Mouse (Mus musculus) stomach, postnatal 0 days (tissue): ENCODE results near the gene Dync2li1. TPM values are rescaled to one million over a fixed set of nuclear protein-coding genes. Genes with fewer than 3 reads are reported as not detected.

Experiments used
- ATAC-seq: fragments of 200-750 bp; cut with Nextera tagmentation; 2 replicates; pipeline ENCODE4 v1.8.0; 2017; ENCODE audit not compliant: low FRiP score, low TSS enrichment
- DNase-seq: peaks from one replicate; pipeline ENCODE4 v3.0.0-alpha.2; 2016; ENCODE audit warnings: low spot score
- H3K27ac ChIP-seq: fragments of 300-500 bp; sonication (generic); replicated peaks from 2 replicates; pipeline ENCODE4 v1.5.1; 2014; ENCODE audit warnings: mild to moderate bottlenecking, control low read depth
- H3K27me3 ChIP-seq: fragments of 300-500 bp; sonication (generic); 2 replicates; pipeline ENCODE4 v1.6.1; 2014; ENCODE audit warnings: low read length; ENCODE audit not compliant: control insufficient read depth, insufficient read depth
- H3K36me3 ChIP-seq: fragments of 300-500 bp; sonication (generic); 2 replicates; pipeline ENCODE4 v1.6.1; 2014; ENCODE audit warnings: low read length, mixed read lengths; ENCODE audit not compliant: control insufficient read depth, insufficient read depth
- H3K4me1 ChIP-seq: fragments of 300-500 bp; sonication (generic); replicated peaks from 2 replicates; pipeline ENCODE4 v1.6.1; 2014; ENCODE audit warnings: antibody characterized with exemption; ENCODE audit not compliant: control insufficient read depth, insufficient read depth
- H3K4me2 ChIP-seq: fragments of 300-500 bp; sonication (generic); replicated peaks from 2 replicates; pipeline ENCODE4 v1.6.1; 2014; ENCODE audit warnings: low read depth, mild to moderate bottlenecking, control low read depth, moderate library complexity
- H3K4me3 ChIP-seq: fragments of 300-500 bp; sonication (generic); 2 replicates; pipeline ENCODE4 v1.5.1; 2014; ENCODE audit warnings: low read depth, low read length, control low read depth
- H3K9ac ChIP-seq: fragments of 300-500 bp; sonication (generic); 2 replicates; pipeline ENCODE4 v1.6.1; 2014; ENCODE audit warnings: mild to moderate bottlenecking, low read length, control low read depth, mixed read lengths
- H3K9me3 ChIP-seq: fragments of 300-500 bp; sonication (generic); 2 replicates; pipeline ENCODE4 v1.6.1; 2016; ENCODE audit warnings: low read length; ENCODE audit not compliant: control insufficient read depth
- CTCF ChIP-seq: IDR thresholded peaks from 2 replicates; pipeline ENCODE4 v1.5.1; 2016; ENCODE audit warnings: antibody characterized with exemption, low read depth, mild to moderate bottlenecking, moderate library complexity
- EP300 ChIP-seq: optimal IDR thresholded peaks from 2 replicates; pipeline ENCODE3; 2016; ENCODE audit warnings: antibody characterized with exemption
- WGBS: fragments of 180-500 bp; shearing (Covaris S2); extraction: QIAGEN DNeasy Blood & Tissue Kit; methylation state at CpG from one replicate; pipeline ENCODE4 v1.1.7; 2014; 5-methylcytosine and 5-hydroxymethylcytosine counted together
- polyA plus RNA-seq: library from polyadenylated mRNA; unstranded; fragments of >200 nt; fragmentation: Nextera tagmentation; extraction: Ambion mirVana; gene quantifications from 2 replicates; pipeline ENCODE4 v1.2.1, GENCODE M21; 2015

Gene Dync2li1
- polyA plus RNA-seq, 1 experiment from 2014 or later = 13.3 TPM

DNA sequence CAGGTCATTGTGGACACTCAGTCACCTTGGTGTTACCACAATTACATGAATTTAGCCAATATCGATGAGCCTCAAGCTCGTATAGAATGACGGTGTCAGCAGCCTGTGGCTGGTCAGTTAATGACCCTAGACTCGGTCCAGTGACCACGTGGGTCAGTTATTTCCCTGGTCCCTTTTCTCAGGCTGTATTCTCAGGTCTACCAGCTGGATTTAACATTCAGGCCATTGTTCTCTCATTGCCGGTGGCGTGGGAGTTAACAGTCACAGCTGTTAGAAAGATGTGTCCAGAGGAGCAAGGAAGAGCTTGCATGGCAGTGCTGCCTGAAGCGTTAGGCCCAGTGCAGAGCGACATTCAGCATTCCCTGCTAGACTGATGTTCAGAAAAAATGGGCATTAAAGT lies 42.2 kb upstream of the Dync2li1 start:
- Histone ChIP-seq H3K4me2 (no peak overlapping the region), H3K4me3 (no peak overlapping the region), H3K4me1 (no peaks in the 10 kb centered on the region), H3K9me3 (no peaks in the 10 kb centered on the region), H3K36me3 (no peaks in the 10 kb centered on the region), H3K9ac (no peak overlapping the region), H3K27ac (no peak overlapping the region), H3K27me3 (no peaks in the 10 kb centered on the region)
- WGBS = 83% methylated on average over 9 of the region's 9 CpGs
- ATAC-seq = no peak
- TF ChIP-seq CTCF (no peak), EP300 (no peak)
- no peak for DNase-seq

GRCm38 (mm10) chr17:84585104-84585503 lies 41.2 kb upstream of the Dync2li1 start:
- Histone ChIP-seq H3K9ac (no peak overlapping the region), H3K27me3 (no peaks in the 10 kb centered on the region), H3K4me1 (no peaks in the 10 kb centered on the region), H3K27ac (no peak overlapping the region), H3K4me2 (no peak overlapping the region), H3K36me3 (no peaks in the 10 kb centered on the region; the same call in 1 of the 2 replicates), H3K4me3 (no peak overlapping the region), H3K9me3 (no peaks in the 10 kb centered on the region)
- ATAC-seq (peak; percentile 72), DNase-seq (peak; percentile 21)
- 44% methylated on average over 8 of the region's 8 CpGs for WGBS
- TF ChIP-seq CTCF (no peak), EP300 (no peak)

GRCm38 (mm10) chr17:84590065-84590464 lies 36.2 kb upstream of the Dync2li1 start:
- ATAC-seq = no peak
- 99% methylated on average over 7 of the region's 7 CpGs for WGBS

GRCm38 (mm10) chr17:84591431-84592150 lies 34.7 kb upstream of the Dync2li1 start:
- Histone ChIP-seq H3K4me2 (no peak overlapping the region), H3K9ac (no peak overlapping the region), H3K27ac (no peak overlapping the region), H3K27me3 (no peaks in the 10 kb centered on the region), H3K9me3 (no peaks in the 10 kb centered on the region), H3K4me3 (no peak overlapping the region), H3K36me3 (no peaks in the 10 kb centered on the region; the same call in 1 of the 2 replicates), H3K4me1 (no peaks in the 10 kb centered on the region)
- DNase-seq = no peak
- no peak for ATAC-seq
- 87% methylated on average over 16 of the region's 16 CpGs for WGBS
- TF ChIP-seq CTCF (no peak), EP300 (no peak)

More at GRCm38 (mm10) chr17:84590065-84590464, 36.2 kb upstream of the Dync2li1 start:
- Histone ChIP-seq H3K27ac (no peak overlapping the region), H3K4me2 (no peak overlapping the region), H3K27me3 (no peaks in the 10 kb centered on the region), H3K9ac (no peak overlapping the region), H3K36me3 (no peaks in the 10 kb centered on the region; the same call in 1 of the 2 replicates), H3K4me1 (no peaks in the 10 kb centered on the region), H3K4me3 (no peak overlapping the region), H3K9me3 (no peaks in the 10 kb centered on the region)
- TF ChIP-seq CTCF (no peak), EP300 (no peak)
- DNase-seq = no peak

DNA sequence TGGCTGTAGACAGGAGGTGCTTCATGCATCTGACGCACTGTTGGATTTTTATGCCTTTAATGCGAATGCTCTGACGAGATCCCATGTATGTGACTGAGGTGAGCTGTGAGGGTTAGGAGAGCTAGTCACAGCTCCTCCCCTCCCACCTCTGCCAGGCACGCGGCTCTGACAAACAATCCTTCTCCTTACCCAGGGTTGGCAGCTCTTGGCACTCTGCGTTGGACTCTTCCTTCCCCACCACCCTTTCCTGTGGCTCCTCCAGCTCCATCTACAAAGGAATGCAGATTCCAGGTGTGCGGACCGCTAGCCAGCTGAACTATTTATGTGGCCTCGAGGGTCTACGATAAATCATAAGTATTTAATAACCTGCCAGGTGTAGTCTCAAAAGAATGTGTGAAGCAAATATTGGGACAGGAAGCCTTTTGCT lies 30.3 kb upstream of the Dync2li1 start:
- H3K9ac ChIP-seq = no peak overlapping the region
- no peaks in the 10 kb centered on the region for H3K27me3 ChIP-seq
- H3K27ac ChIP-seq = no peak overlapping the region
- H3K4me3 ChIP-seq = no peak overlapping the region
- 0 out of 2 replicates have a peak overlapping the region, but pooled peaks have one; percentile 8 for H3K4me2 ChIP-seq
- H3K9me3 ChIP-seq = no peaks in the 10 kb centered on the region
- 27% methylated on average over 10 of the region's 10 CpGs for WGBS
- no peaks in the 10 kb centered on the region for H3K36me3 ChIP-seq
- H3K4me1 ChIP-seq = no peaks in the 10 kb centered on the region
- TF ChIP-seq CTCF (no peak), EP300 (no peak)
- peak; percentile 32; the same call in 1 of the 2 replicates for ATAC-seq
- peak; percentile 42 for DNase-seq

- Histone ChIP-seq H3K36me3 (no peaks in the 10 kb centered on the region), H3K4me3 (no peak overlapping the region), H3K4me1 (no peaks in the 10 kb centered on the region), H3K9me3 (no peaks in the 10 kb centered on the region), H3K4me2 (0 out of 2 replicates have a peak overlapping the region, but pooled peaks have one; percentile 8), H3K9ac (no peak overlapping the region), H3K27ac (no peak overlapping the region), H3K27me3 (no peaks in the 10 kb centered on the region)
- WGBS = 51% methylated on average over 7 of the region's 7 CpGs
- TF ChIP-seq EP300 (no peak), CTCF (no peak)
- ATAC-seq = no peak
- no peak for DNase-seq
Measured at GRCm38 (mm10) chr17:84596501-84596900, 29.8 kb upstream of the Dync2li1 start.
